Mouse (Mus musculus) testis, adult 2 months (tissue): Measurements from ENCODE around the gene Atad5.

Source experiments
- CTCF ChIP-seq: fragments of 200-500 bp; IDR thresholded peaks from 2 replicates; pipeline ENCODE4 v1.5.1; 2012; ENCODE audit warnings: low read depth, mild to moderate bottlenecking, inconsistent platforms, low read length, moderate library complexity; ENCODE audit not compliant: control insufficient read depth, insufficient read depth, insufficient replicate concordance
- POLR2A ChIP-seq: fragments of 200-500 bp; IDR thresholded peaks from 2 replicates; pipeline ENCODE4 v1.6.1; 2012; ENCODE audit warnings: low read depth, mild to moderate bottlenecking, inconsistent platforms, low read length, moderate library complexity; ENCODE audit not compliant: control insufficient read depth

DNA sequence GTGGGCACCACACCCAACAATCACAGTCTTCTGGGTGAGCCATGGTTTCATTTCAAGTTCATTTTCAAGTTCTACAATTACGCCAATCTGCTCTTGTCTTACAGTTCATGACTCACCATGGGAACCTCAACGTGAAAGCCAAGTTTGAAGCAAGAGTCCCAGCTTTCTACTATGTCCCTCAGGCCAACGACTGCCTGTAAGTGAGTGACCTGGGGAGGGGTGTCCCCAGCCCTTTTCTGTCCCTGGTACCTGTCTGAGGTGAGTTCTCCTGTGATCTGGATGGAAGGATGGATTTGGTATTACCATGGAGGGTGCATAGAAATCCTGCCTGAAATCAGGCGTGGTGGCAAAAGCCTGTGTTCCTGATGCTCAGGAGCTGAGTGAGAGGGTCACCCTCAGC is 67.6 kb downstream of the Atad5 start:
- TF ChIP-seq POLR2A = no peak
- TF ChIP-seq CTCF = no peak
